Mouse (Mus musculus) common myeloid progenitor, adult 5-6 weeks (primary cell): ENCODE results near the gene Vmn2r37. TPM values are rescaled to one million over a fixed set of nuclear protein-coding genes. Genes with fewer than 3 reads are reported as not detected.
"Not testable (repeated sequence)": the region's sequence is repeated elsewhere in the genome, so short reads cannot be mapped to it uniquely, and the experiment has no call there.

Experiments used
- ATAC-seq: replicated peaks from 2 replicates; pipeline ENCODE4 v1.8.0; 2016; ENCODE audit warnings: low read depth, mild to moderate bottlenecking, moderate TSS enrichment, inconsistent platforms; ENCODE audit not compliant: poor library complexity, severe bottlenecking
- total RNA-seq: library from RNA; stranded (forward); fragments of 200-1000, 187-1606 nt; gene quantifications from 2 replicates; pipeline ENCODE4 v1.2.3, GENCODE M21; 2017

The Vmn2r37 gene
- not detected in 2 replicates for total RNA-seq

- ATAC-seq, result not testable (repeated sequence)
These were observed at the start of gene Vmn2r37 for GRCm38 (mm10) chr7:9223553-9223952. Vmn2r37 (minus strand) TSS chr7:9223653.

Other genes starting within 250 kb of the Vmn2r37 start
- gene Vmn2r39, start 192.9 kb downstream of the Vmn2r37 start, total RNA-seq, result not detected in 2 replicates
- gene Vmn2r38, start 125.8 kb downstream of the Vmn2r37 start, total RNA-seq, result not detected in 2 replicates